Mouse (Mus musculus) spleen, embryonic (tissue): ENCODE measurements at regions not wholly inside any gene's neighbourhood (a gene's known extent, or its start where the extent isn't known, plus 50 kb on each side); places are given as distances from the start of the nearest gene placed in this dataset.
"Not testable (repeated sequence)": the region's sequence is repeated elsewhere in the genome, so short reads cannot be mapped to it uniquely, and the experiment has no call there.

ENCODE experiments used
- CTCF ChIA-PET: fragments of 350-600 bp; sonication (Branson Sonifier 250); formaldehyde crosslinking; loops from one replicate; lab custom pipeline; 2022; lab: Charles Lee

GRCm38 (mm10) chr4:79670203-79670891 is 1163.6 kb upstream of the Tyrp1 start:
- CTCF ChIA-PET: interaction anchor here (0.6 kb wide), 1 partner anchor 983 kb away, joined by 3 read pairs; no protein-coding TSS in a partner anchor

- CTCF ChIA-PET: interaction anchor here (0.6 kb wide), 1 partner anchor 15 kb away, joined by 5 read pairs; no protein-coding TSS in a partner anchor
Observed at GRCm38 (mm10) chr4:79694787-79695763, 1138.8 kb upstream of the Tyrp1 start.

DNA sequence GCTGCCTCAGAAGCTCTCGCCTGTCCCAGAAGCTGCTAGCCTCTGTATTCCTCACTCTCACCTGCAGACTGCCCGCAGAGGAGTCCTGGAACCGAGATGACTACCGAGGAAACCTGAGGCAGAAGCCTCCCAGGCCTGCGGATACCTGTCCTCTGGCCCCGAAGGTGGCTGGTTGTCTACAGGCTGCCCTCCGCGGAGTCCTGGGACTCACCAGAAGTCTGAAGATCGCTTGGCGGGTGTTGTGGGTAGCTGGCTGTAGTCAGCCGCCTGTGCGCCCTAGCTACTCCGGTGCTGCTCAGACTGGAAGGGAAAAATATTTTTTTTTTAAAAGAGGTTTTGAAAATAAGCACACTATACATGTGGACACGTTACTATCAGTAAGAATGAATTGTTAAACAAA is 1113.0 kb upstream of the Tyrp1 start:
- CTCF ChIA-PET: not testable (repeated sequence)

DNA sequence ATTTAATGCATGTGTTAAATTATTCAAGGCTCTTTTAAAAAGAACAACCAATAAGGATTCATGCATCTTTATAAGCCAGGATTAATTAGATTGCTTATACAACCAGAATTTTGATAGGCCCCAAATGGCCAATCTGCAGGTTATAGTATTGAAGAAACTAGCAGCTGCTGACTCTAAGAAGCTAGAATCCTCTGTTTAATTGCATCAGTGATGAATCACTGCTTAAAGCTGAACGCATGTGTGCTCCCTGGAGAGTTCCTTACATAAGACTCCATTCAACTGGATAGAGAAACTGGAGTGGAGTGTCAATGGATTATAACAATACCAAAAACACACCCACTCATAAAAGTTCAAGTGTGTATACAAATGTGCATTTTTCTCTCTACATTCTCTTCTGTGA is 1109.8 kb upstream of the Tyrp1 start:
- CTCF ChIA-PET: no interaction called here

DNA sequence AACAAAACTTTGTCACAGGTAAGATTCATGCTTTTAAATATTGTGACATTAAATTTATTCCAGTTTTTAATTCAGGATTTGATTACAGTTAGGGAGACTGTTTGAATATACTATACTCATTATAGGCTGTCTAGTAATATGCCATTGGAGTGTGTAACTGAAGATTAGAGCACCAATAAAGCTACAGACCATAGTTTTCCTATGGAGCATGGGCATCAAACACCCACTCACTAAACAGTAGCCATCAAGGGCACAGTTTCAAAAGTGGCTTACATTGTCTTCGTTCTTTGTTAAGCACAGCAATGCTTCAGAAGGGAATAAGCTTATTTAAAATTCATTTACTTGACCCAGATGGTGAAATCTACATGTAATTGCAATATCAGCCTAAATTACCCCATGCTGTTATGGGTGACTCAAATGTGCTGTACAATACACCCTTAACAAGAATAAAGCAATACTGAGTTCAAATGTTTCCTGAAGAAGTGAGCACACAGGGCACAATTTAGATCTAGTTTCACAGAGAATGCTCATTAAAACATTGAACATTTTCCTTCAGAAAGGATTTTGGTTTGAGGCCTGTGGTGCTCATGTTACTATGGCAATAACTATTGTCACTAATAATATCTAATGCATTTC is 1092.9 kb upstream of the Tyrp1 start:
- CTCF ChIA-PET: no interaction called here
